Mouse (Mus musculus): ENCODE data around the gene Rabggtb.
"Not testable (repeated sequence)": the region's sequence is repeated elsewhere in the genome, so short reads cannot be mapped to it uniquely, and the experiment has no call there.

Gene Rabggtb

GRCm38 (mm10) chr3:153863816-153864215 lies 49.0 kb downstream of the Rabggtb start:
- no peak for DNase-seq (ENCODE audit: low spot score)

- not testable (repeated sequence) for DNase-seq (ENCODE audit: low spot score)
These were observed 52.4 kb downstream of the Rabggtb start for GRCm38 (mm10) chr3:153860392-153860791.

- DNase-seq (ENCODE audit: low spot score), result no peak
These were observed 54.3 kb downstream of the Rabggtb start for GRCm38 (mm10) chr3:153858350-153859001.
